In genomic region chr7:6173872-6174271, GRCm38 (mm10) we compare ENCODE assay signal across 1 mouse cellular context.
TF ChIP-seq lines count a peak whose summit lies in the region.

No protein-coding gene starts in this region.

TF ChIP-seq in CH12.LX, 34 proteins besides CTCF, POLR2A, EP300 and RAD21 (continued from another document):
- TF ChIP-seq MAFK (IDR thresholded peaks at IDR 0.05; ENCODE audit: insufficient replicate concordance, low read length) (no peak), ZMIZ1 (IDR thresholded peaks at IDR 0.05; ENCODE audit: low read depth, low read length) (no peak), NELFE (IDR thresholded peaks at IDR 0.05; ENCODE audit: low read depth, low read length) (no peak), MXI1 (IDR thresholded peaks at IDR 0.05; ENCODE audit: low read depth, low read length) (no peak), MYC (IDR thresholded peaks at IDR 0.05; ENCODE audit: low read depth, low read length) (no peak), ZNF384 (IDR thresholded peaks at IDR 0.05; ENCODE audit: low read depth, low read length) (no peak), JUND (conservative IDR thresholded peaks at IDR 0.05; ENCODE audit: low read depth, low read length) (no peak), CHD1 (IDR thresholded peaks at IDR 0.05; ENCODE audit: low read depth, low read length) (no peak), E2F4 (IDR thresholded peaks at IDR 0.05; ENCODE audit: insufficient replicate concordance, low read depth, low read length) (no peak), UBTF (IDR thresholded peaks at IDR 0.05; ENCODE audit: low read depth, low read length) (no peak)
TF ChIP-seq in CH12.LX: peak in this region for 0.
